Mouse (Mus musculus): ENCODE results near the gene Prr22. TPM values are rescaled to one million over a fixed set of nuclear protein-coding genes. Genes with fewer than 3 reads are reported as not detected.

Gene Prr22
- polyA plus RNA-seq, 1 experiment from 2014 or later, result 1.3 TPM

DNA sequence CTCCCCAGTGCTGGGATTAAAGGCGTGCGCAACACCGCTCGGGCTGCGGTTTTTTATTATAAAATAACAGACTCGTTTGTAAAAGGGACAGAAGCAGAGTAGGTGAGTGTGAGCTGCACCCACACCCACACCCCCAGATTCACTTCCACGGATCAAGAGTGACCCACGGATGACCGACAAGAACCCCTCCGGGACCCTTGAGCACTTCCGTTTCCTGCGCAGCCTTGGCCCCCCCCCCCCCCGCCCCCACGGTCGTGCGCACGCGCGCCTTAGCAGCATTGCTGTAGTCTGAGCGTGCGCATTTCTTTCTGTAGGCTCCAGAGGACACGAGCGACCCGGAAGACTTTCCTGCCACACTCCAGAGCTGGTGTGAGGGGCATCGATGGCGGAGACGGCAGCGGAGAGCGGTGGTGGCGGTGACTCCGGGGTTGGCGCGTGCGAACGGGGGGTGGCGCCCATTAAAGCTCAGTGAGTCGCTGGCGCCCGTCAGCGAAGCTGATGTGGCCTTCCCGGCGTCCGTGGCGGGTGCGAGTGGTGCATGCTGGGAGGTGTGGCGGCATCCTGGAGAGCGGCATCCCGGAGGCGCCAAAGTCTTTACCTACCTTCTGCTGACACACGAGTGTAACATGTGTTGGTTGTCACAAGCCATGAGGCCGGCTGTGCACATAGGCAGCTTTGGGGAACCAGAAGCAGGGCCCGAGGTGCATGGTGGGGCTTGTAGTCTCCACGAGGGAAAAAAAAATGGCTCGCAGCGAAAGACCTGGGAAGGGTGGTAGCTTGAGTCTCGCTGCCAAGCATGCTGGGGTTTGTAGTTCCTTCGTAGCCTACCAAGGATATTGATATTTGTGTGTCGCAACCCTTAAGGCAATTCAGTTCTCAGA lies 5.3 kb upstream of the Prr22 start, which contains the start of gene Dus3l:
Gene Dus3l, plus strand, starts transcription at position 284 of the 881 bp plus-strand sequence.
- H3K4me1 ChIP-seq, result peaks cover 28% of the 10 kb centered on the region
- WGBS, result 2% methylated on average over 54 of the region's 58 CpGs
- peaks cover 13% of the 10 kb centered on the region; the same call in 1 of the 2 replicates for H3K27me3 ChIP-seq (ENCODE audit: insufficient read depth, poor library complexity, severe bottlenecking)
- H3K27ac ChIP-seq, result peak within 1 kb of the TSS; percentile 98
- peak within 1 kb of the TSS; percentile 77 for H3K4me3 ChIP-seq
- DNase-seq (ENCODE audit: low spot score), result peak; percentile 95
- no peaks in the 10 kb centered on the region for H3K9me3 ChIP-seq
- H3K36me3 ChIP-seq, result peaks cover 34% of the 10 kb centered on the region

DNA sequence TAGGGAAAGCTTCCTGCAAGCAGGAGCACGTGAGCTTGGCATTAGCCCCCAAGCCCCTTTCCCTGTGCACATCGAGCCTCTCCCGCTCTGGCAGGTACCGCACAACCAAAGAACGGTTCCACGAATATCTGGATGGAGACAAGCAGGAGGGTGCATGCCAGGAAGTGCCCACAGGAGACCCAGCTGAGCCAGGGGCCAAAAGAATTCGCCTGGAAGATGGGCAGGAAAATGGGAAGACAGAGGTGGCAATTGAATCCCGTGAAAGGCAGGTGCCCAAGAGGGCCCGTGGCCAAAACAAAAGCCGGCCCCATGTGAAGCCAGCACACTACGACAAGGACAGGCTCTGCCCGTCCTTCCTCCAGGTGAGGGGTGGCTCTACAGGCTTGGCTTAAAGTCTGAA lies 4.6 kb upstream of the Prr22 start:
- 57% methylated on average over 12 of the region's 12 CpGs for WGBS
- peak overlapping the region; percentile 77 for H3K4me3 ChIP-seq
- no peak for DNase-seq (ENCODE audit: low spot score)

DNA sequence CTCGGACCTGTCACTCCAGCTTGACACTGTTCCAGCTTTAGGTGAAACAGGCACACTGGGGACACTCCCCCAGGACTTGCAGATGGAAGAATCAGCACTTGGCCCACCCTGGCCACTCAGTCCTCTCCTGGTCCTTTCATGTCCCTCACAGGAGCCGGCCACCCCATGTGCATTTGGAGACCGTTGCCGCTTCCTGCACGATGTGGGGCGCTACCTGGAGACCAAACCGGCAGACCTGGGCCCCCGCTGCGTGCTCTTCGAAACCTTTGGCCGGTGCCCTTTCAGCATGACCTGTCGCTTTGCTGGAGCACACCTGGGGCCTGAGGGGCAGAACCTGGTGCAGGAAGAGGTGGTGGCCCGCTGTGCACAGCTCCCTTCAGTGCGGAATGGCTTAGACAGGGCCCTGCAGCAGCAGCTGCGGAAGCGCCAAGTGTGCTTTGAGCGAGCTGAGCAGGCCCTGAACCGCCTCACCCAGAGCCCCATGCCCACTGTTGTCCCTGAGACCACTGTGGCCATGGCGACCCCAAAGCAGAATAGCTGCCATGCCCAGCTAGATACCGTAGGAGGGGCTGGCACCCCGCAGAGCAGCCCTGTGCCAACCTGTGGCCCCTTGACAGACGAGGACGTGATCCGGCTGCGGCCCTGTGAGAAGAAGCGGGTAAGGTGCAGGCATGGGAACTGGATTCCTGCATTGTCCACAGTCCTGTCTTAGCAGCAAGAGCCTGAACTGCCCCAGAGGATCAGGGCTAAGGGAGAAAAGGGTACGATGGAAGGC lies 3.2 kb upstream of the Prr22 start:
- no peak for DNase-seq (ENCODE audit: low spot score)
- Histone ChIP-seq H3K4me1 (peaks cover 22% of the 10 kb centered on the region), H3K36me3 (peaks cover 55% of the 10 kb centered on the region), H3K27me3 (ENCODE audit: insufficient read depth, poor library complexity, severe bottlenecking) (no peaks in the 10 kb centered on the region), H3K27ac (no peak overlapping the region), H3K9me3 (no peaks in the 10 kb centered on the region), H3K4me3 (no peak overlapping the region)
- 94% methylated on average over 27 of the region's 27 CpGs for WGBS

More for the DNA sequence above, 4.6 kb upstream of the Prr22 start:
- peaks cover 28% of the 10 kb centered on the region for H3K4me1 ChIP-seq
- peak overlapping the region; percentile 98 for H3K27ac ChIP-seq
- H3K36me3 ChIP-seq, result peaks cover 41% of the 10 kb centered on the region
- peaks cover 6% of the 10 kb centered on the region; the same call in 1 of the 2 replicates for H3K27me3 ChIP-seq (ENCODE audit: insufficient read depth, poor library complexity, severe bottlenecking)
- H3K9me3 ChIP-seq, result no peaks in the 10 kb centered on the region

DNA sequence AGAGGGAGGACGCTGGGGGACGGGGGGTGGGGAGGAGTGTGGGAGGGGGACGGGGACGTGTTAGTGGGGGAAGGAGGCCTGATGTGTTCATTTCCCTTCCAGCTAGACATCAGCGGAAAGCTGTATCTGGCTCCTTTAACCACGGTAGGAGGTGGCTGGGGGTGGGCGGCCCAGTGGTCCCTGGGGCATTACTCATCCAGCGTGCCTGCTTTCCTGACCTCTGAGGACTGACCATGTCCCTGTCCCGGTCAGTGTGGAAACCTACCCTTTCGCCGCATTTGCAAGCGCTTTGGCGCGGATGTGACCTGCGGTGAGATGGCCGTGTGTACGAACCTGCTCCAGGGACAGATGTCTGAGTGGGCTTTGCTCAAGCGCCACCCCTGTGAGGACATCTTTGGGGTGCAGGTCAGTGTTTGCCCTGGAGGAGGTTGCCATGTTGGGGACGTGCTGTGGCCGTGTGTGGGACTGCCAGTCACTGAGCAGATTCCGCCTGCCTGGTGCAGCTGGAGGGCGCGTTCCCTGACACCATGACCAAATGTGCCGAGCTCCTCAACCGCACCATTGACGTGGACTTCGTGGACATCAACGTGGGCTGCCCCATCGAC lies 2.4 kb upstream of the Prr22 start:
- H3K9me3 ChIP-seq, result no peaks in the 10 kb centered on the region
- H3K27ac ChIP-seq, result no peak overlapping the region
- H3K4me3 ChIP-seq, result no peak overlapping the region; the same call in 1 of the 2 replicates
- H3K27me3 ChIP-seq (ENCODE audit: insufficient read depth, poor library complexity, severe bottlenecking), result no peaks in the 10 kb centered on the region
- H3K36me3 ChIP-seq, result peaks cover 59% of the 10 kb centered on the region
- peaks cover 14% of the 10 kb centered on the region for H3K4me1 ChIP-seq
- WGBS, result 94% methylated on average over 29 of the region's 29 CpGs
- no peak for DNase-seq (ENCODE audit: low spot score)

DNA sequence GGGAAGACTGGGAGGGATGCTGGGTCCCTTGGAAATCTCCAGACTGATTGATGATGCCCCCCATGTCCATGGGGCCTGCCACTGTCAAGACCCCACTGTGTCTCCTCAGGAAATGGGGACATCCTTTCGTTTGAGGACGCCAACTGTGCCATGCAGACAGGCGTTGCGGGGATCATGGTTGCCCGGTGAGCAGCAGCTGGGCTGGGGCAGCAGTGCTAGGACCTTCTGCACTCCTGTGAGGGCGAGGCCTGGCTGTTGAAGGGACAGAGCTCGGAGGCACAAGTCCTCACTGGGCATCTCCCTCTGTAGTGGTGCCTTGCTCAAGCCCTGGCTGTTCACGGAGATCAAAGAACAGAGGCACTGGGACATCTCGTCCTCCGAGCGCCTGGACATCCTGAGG lies 1.1 kb upstream of the Prr22 start:
- WGBS, result 90% methylated on average over 11 of the region's 11 CpGs
- peaks cover 19% of the 10 kb centered on the region for H3K4me1 ChIP-seq
- H3K9me3 ChIP-seq, result no peaks in the 10 kb centered on the region
- no peaks in the 10 kb centered on the region for H3K27me3 ChIP-seq (ENCODE audit: insufficient read depth, poor library complexity, severe bottlenecking)
- H3K4me3 ChIP-seq, result no peak overlapping the region
- peaks cover 59% of the 10 kb centered on the region for H3K36me3 ChIP-seq
- DNase-seq (ENCODE audit: low spot score), result no peak
- H3K27ac ChIP-seq, result no peak overlapping the region

DNA sequence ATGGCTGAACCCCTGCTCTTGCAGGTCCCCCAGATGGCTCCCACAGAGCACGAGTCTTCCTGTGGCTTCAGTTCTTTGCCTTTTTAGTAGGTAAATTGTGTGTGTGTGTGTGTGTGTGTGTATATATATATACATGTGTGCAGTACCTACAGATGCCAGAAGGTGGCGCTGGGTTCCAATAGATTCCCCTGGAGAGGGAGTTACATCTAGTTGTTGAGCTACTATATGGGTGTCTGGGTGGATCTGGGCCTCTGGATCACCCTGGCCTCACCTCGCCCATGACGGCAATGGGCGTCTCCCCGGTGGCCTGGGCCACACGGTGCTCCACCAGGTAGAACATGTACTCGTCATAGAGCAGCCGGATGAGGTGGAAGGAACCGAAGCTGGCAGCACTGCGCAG lies 7.5 kb downstream of the Prr22 start:
- H3K4me1 ChIP-seq, result peaks cover 53% of the 10 kb centered on the region
- H3K9me3 ChIP-seq, result 0 out of 2 replicates have a peak, but pooled peaks cover 5% of the 10 kb centered on the region
- H3K27me3 ChIP-seq (ENCODE audit: insufficient read depth, poor library complexity, severe bottlenecking), result no peaks in the 10 kb centered on the region
- H3K27ac ChIP-seq, result no peak overlapping the region
- peaks cover 14% of the 10 kb centered on the region for H3K36me3 ChIP-seq
- no peak for DNase-seq (ENCODE audit: low spot score)
- H3K4me3 ChIP-seq, result no peak overlapping the region
- WGBS, result 90% methylated on average over 11 of the region's 11 CpGs

DNA sequence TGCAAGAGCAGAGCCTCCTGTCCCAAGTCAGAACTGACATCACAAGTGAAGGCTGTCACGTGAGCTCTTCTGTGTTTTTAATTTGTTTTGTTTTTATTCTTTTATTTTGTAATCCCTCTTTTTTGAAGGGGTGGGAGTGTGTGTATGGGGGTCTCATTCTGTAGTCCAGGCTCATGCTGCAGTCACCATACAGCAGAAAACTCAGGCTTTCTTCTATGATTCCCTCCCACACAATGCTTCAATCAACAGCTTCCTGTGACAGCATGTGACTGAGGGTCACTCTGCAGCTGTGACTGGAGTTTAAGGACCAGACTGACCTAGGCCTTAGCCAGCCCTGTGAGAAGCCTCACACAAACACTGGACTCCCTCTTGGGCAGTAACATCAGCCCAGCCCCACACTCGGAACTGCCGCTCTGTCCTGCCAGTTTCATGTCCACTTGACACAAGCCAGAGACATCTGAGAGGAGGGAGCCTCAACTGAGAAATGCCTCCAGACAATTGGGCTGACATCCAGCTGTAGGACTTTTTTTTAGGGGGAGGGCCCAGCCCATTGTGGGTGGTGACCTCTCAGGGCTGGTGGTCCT lies 8.8 kb downstream of the Prr22 start:
- 32% methylated on average over 3 of the region's 3 CpGs for WGBS
- H3K27me3 ChIP-seq (ENCODE audit: insufficient read depth, poor library complexity, severe bottlenecking), result no peaks in the 10 kb centered on the region
- peaks cover 40% of the 10 kb centered on the region for H3K4me1 ChIP-seq
- 0 out of 2 replicates have a peak, but pooled peaks cover 5% of the 10 kb centered on the region for H3K9me3 ChIP-seq
- DNase-seq (ENCODE audit: low spot score), result peak; percentile 89
- peaks cover 14% of the 10 kb centered on the region for H3K36me3 ChIP-seq
- peak overlapping the region; percentile 81; the same call in 1 of the 2 replicates for H3K27ac ChIP-seq
- H3K4me3 ChIP-seq, result no peak overlapping the region

DNA sequence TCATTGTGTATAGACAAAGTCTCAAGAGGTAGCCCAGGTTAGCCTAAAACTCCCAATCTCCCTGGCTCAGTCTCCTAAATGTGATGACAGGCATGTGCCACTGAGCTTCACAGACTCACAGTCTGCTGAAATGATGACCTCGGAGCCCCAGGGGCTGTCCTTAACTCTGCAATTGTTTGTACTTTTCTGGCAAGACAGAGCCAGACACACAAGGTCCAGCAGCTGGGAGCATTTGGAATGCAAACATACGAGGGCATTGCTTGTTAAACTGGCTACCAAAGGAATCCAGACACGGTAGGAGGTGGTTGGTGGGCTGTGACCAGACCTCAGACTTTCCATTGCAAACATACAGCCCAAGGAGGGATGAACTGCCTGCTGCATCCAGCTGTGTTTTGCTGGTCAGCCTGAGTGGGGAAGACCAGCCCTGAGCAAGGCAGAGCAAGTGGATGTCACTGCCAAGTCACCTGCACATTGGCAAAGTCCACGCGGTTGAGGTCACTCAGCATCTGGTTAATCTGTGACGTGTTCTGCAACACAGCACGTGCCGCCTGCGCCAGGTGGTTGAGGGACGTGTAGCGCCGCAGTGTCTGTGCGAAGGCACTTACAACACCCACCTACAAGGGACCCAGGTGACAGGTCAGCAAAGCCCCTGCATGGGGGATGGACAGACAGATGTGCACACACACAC lies 10.4 kb downstream of the Prr22 start:
- 81% methylated on average over 13 of the region's 13 CpGs for WGBS
- H3K9me3 ChIP-seq, result 0 out of 2 replicates have a peak, but pooled peaks cover 5% of the 10 kb centered on the region
- H3K4me1 ChIP-seq, result peaks cover 27% of the 10 kb centered on the region
- peak overlapping the region; percentile 81; the same call in 1 of the 2 replicates for H3K27ac ChIP-seq
- H3K4me3 ChIP-seq, result no peak overlapping the region
- H3K27me3 ChIP-seq (ENCODE audit: insufficient read depth, poor library complexity, severe bottlenecking), result no peaks in the 10 kb centered on the region
- H3K36me3 ChIP-seq, result peaks cover 14% of the 10 kb centered on the region
- no peak for DNase-seq (ENCODE audit: low spot score)

DNA sequence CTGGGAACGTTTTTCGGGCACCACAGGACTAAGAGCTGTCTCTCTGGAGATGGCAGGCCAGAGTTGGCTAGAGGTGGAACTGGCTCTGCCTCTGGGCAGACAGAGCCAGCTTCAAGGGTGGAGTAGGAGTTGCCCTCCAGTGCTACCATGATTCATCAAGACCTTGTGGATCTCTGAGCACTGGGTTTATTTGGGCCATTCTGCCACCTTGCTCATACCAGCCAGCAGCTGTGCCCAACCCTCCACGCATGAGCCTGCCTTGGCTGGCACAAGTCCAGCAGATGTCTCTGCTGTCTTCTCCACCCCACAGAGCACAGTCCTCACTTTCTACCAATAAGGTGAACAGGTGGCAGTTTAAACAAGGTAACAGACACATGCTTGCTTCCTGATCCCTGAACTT lies 18.8 kb downstream of the Prr22 start:
- no peak overlapping the region for H3K4me3 ChIP-seq
- H3K27ac ChIP-seq, result peak overlapping the region; percentile 23; the same call in 1 of the 2 replicates
- H3K9me3 ChIP-seq, result no peaks in the 10 kb centered on the region
- DNase-seq (ENCODE audit: low spot score), result no peak
- H3K27me3 ChIP-seq (ENCODE audit: insufficient read depth, poor library complexity, severe bottlenecking), result no peaks in the 10 kb centered on the region
- H3K4me1 ChIP-seq, result peaks cover 28% of the 10 kb centered on the region
- 61% methylated on average over 3 of the region's 3 CpGs for WGBS
- H3K36me3 ChIP-seq, result no peaks in the 10 kb centered on the region

DNA sequence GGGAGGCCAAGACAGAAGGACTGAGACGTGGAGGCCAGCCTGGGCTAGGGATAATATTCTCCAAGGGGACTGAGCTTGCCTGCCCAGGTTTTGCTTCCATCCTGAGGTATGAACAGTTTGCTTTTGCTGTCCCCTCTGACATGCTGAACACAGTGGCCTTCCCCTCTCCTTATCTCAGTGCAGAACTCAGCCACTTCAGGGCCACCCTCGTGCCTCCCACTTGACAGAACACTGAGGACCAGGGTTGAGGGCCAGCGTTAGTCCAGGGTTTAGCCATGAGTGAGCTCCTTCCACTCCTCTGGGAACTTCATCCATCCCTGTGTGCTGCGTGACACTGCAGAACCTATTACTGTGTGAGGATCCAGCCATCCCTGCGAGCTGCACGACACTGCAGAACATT lies 19.2 kb downstream of the Prr22 start:
- WGBS, result 62% methylated on average over 6 of the region's 6 CpGs
- H3K27me3 ChIP-seq (ENCODE audit: insufficient read depth, poor library complexity, severe bottlenecking), result no peaks in the 10 kb centered on the region
- H3K9me3 ChIP-seq, result no peaks in the 10 kb centered on the region
- no peak overlapping the region for H3K27ac ChIP-seq
- H3K4me3 ChIP-seq, result no peak overlapping the region
- DNase-seq (ENCODE audit: low spot score), result no peak
- H3K36me3 ChIP-seq, result no peaks in the 10 kb centered on the region
- peaks cover 28% of the 10 kb centered on the region for H3K4me1 ChIP-seq

DNA sequence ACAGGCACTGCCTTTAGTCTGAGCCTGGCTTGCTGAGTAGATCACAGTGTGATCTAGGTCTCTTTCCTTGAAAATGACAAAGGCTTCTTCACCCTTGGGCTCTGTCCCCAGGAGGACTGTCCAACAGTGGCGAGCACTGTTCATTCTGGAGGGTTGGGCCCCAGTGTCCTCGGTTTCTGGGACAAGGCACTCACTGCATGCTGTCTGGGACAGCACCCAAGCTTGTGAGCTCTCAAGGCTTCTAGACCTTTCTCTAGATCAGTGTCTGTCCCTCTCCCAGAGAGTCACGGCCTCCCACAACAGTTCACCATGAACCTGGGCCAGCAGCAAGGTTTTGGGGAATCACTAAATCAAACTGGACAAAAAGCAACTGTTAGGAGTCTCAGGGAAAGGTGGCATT lies 22.5 kb downstream of the Prr22 start:
- WGBS, result 81% methylated on average over 3 of the region's 3 CpGs
- DNase-seq (ENCODE audit: low spot score), result no peak
- Histone ChIP-seq H3K4me3 (no peak overlapping the region), H3K4me1 (peaks cover 22% of the 10 kb centered on the region), H3K9me3 (no peaks in the 10 kb centered on the region), H3K36me3 (no peaks in the 10 kb centered on the region), H3K27ac (no peak overlapping the region), H3K27me3 (ENCODE audit: insufficient read depth, poor library complexity, severe bottlenecking) (no peaks in the 10 kb centered on the region)

Measured in heart, embryonic 10.5 days (tissue).